Mouse (Mus musculus) liver, embryonic 14.5 days (tissue): ENCODE results near the gene Lmo3. TPM values are rescaled to one million over a fixed set of nuclear protein-coding genes. Genes with fewer than 3 reads are reported as not detected.

Experiments used
- ATAC-seq: fragments of 200-750 bp; cut with Nextera tagmentation; 2 replicates; pipeline ENCODE4 v1.8.0; 2017; ENCODE audit warnings: moderate number of reproducible peaks, mild to moderate bottlenecking, moderate library complexity; ENCODE audit not compliant: insufficient read depth
- DNase-seq, 3 experiments: peaks; one replicate each; pipeline ENCODE4 v3.0.0-alpha.2; 2012 to 2013; ENCODE audit warnings: low read depth in 3 of 3, low spot score in 3 of 3
- H3K27ac ChIP-seq: fragments of 300-500 bp; sonication (generic); 2 replicates; pipeline ENCODE4 v1.5.1; 2014; ENCODE audit warnings: moderate library complexity, mild to moderate bottlenecking, control low read depth, inconsistent platforms
- H3K27me3 ChIP-seq: fragments of 300-500 bp; sonication (generic); 2 replicates; pipeline ENCODE4 v1.6.1; 2014; ENCODE audit warnings: mild to moderate bottlenecking, low read length, moderate library complexity; ENCODE audit not compliant: control insufficient read depth, insufficient read depth
- H3K36me3 ChIP-seq: fragments of 300-500 bp; sonication (generic); replicated peaks from 2 replicates; pipeline ENCODE4 v1.6.1; 2014; ENCODE audit warnings: low read depth; ENCODE audit not compliant: control insufficient read depth, insufficient read depth
- H3K4me1 ChIP-seq, 2 experiments: fragments of 200-500 bp in 1 of 2; fragments of 300-500 bp in 1 of 2; sonication (generic) in 1 of 2; replicated peaks; 2 replicates each; pipeline ENCODE4 v1.6.1; 2012 to 2014; ENCODE audit warnings: antibody characterized with exemption in 1 of 2, inconsistent platforms in 1 of 2, low read length in 1 of 2; ENCODE audit not compliant: control insufficient read depth in 2 of 2, insufficient read depth in 2 of 2
- H3K4me2 ChIP-seq: fragments of 300-500 bp; sonication (generic); 2 replicates; pipeline ENCODE4 v1.6.1; 2014; ENCODE audit warnings: low read depth, mild to moderate bottlenecking, control low read depth, moderate library complexity
- H3K4me3 ChIP-seq, 2 experiments: fragments of 200-500 bp in 1 of 2; fragments of 300-500 bp in 1 of 2; sonication (generic) in 1 of 2; 2 replicates each; pipeline ENCODE4 v1.5.1; 2012 to 2014; ENCODE audit warnings: low read depth in 2 of 2, low read length in 2 of 2, mild to moderate bottlenecking in 2 of 2, control low read depth in 1 of 2, inconsistent platforms in 1 of 2, moderate library complexity in 1 of 2; ENCODE audit not compliant: insufficient read depth in 1 of 2
- H3K9ac ChIP-seq: fragments of 300-500 bp; sonication (generic); replicated peaks from 2 replicates; pipeline ENCODE4 v1.6.1; 2014; ENCODE audit warnings: mild to moderate bottlenecking, control low read depth, moderate library complexity
- H3K9me3 ChIP-seq: fragments of 300-500 bp; sonication (generic); 2 replicates; pipeline ENCODE4 v1.6.1; 2016; ENCODE audit warnings: low read length, mixed read lengths; ENCODE audit not compliant: control insufficient read depth
- CTCF ChIP-seq: IDR thresholded peaks from 2 replicates; pipeline ENCODE4 v1.5.1; 2016; ENCODE audit warnings: antibody characterized with exemption, low read depth, control low read depth
- EP300 ChIP-seq: IDR thresholded peaks from 2 replicates; pipeline ENCODE4 v1.6.1; 2016; ENCODE audit warnings: antibody characterized with exemption, low read depth
- WGBS: fragments of 180-500 bp; shearing (Covaris S2); extraction: QIAGEN DNeasy Blood & Tissue Kit; methylation state at CpG from one replicate; pipeline ENCODE4 v1.1.7; 2014; ENCODE audit not compliant: insufficient replicate concordance; 5-methylcytosine and 5-hydroxymethylcytosine counted together
- polyA plus RNA-seq, 2 experiments: library from polyadenylated mRNA; depleted of rRNA in 1 of 2; stranded (reverse) in 1 of 2; unstranded in 1 of 2; fragments of >200 nt; fragmentation: Nextera tagmentation in 1 of 2; extraction: Ambion mirVana in 1 of 2; gene quantifications; 2 replicates each; pipeline versions ENCODE4 v1.2.1 to v1.2.3; 2012 to 2014

Lmo3 gene
- polyA plus RNA-seq, 2 experiments = 0.02 TPM; not detected in 1

- no peak for ATAC-seq
- TF ChIP-seq EP300 (no peak), CTCF (no peak)
Measured at GRCm38 (mm10) chr6:138444515-138445048, 137.2 kb downstream of the Lmo3 start.

DNA sequence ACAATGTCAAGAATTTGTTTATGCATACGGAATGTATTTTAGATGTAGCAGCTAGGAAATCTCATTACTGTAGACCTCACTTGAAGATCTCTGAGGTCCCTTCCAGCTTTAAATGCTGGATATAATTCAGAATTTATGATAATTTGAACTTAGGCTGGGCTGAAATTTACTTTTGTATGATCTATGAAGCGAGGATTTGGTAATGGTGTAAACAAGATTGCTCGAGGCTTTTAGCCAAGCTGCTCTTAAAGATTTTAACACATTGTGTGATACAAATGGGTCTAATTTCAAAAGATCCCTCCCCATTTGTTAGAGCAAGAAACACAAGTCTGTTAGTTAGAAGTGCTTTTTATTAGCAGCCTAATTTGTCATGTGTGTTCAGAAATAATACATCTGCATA, 144.4 kb downstream of the Lmo3 start:
- Histone ChIP-seq H3K36me3 (no peaks in the 10 kb centered on the region), H3K27me3 (no peaks in the 10 kb centered on the region), H3K9ac (no peak overlapping the region), H3K9me3 (no peaks in the 10 kb centered on the region), H3K4me2 (no peak overlapping the region), H3K4me1 (no peaks in the 10 kb centered on the region), H3K27ac (no peak overlapping the region), H3K4me3 (no peak overlapping the region)
- 53% methylated on average over 3 of the region's 3 CpGs for WGBS
- TF ChIP-seq EP300 (no peak), CTCF (no peak)
- DNase-seq (no peak), ATAC-seq (no peak)

More at GRCm38 (mm10) chr6:138444515-138445048, 137.2 kb downstream of the Lmo3 start:
- Histone ChIP-seq H3K9ac (no peak overlapping the region), H3K27ac (no peak overlapping the region), H3K27me3 (no peaks in the 10 kb centered on the region), H3K4me3 (no peak overlapping the region), H3K9me3 (no peaks in the 10 kb centered on the region), H3K4me1 (no peaks in the 10 kb centered on the region), H3K4me2 (no peak overlapping the region), H3K36me3 (no peaks in the 10 kb centered on the region)
- DNase-seq = no peak
- 47% methylated on average over 3 of the region's 3 CpGs for WGBS

GRCm38 (mm10) chr6:138436813-138437212, 145.0 kb downstream of the Lmo3 start:
- no peaks in the 10 kb centered on the region for H3K9me3 ChIP-seq
- no peak for DNase-seq
- no peaks in the 10 kb centered on the region for H3K4me1 ChIP-seq
- no peaks in the 10 kb centered on the region for H3K27me3 ChIP-seq
- WGBS = 61% methylated on average over 3 of the region's 3 CpGs
- no peak for ATAC-seq
- H3K27ac ChIP-seq = no peak overlapping the region
- no peak overlapping the region for H3K9ac ChIP-seq
- TF ChIP-seq CTCF (no peak), EP300 (no peak)
- H3K4me3 ChIP-seq = no peak overlapping the region
- H3K36me3 ChIP-seq = no peaks in the 10 kb centered on the region
- no peak overlapping the region for H3K4me2 ChIP-seq

DNA sequence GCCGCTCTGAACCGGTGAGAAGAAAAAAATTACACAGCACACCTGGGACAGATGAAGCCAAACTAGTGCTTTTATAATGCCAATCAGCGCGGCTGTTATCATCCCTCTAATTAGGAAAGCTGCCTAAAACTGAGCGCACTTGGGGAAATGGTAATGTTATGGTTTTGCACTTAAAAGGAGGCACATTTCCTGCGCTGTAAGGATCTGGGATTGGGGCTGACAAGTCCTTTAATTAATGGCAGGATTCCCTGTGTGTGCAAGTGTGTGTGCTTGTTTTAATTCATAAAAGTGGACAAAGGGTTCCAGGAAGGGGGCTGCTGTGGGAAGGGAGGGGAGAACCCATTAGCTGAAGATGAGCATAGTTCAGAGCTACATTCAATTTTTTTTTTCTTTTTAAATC, 154.4 kb downstream of the Lmo3 start:
- Histone ChIP-seq H3K36me3 (no peaks in the 10 kb centered on the region), H3K4me1 (no peaks in the 10 kb centered on the region), H3K9me3 (no peaks in the 10 kb centered on the region), H3K4me2 (no peak overlapping the region), H3K4me3 (no peak overlapping the region), H3K27me3 (no peaks in the 10 kb centered on the region), H3K9ac (no peak overlapping the region), H3K27ac (no peak overlapping the region)
- 24% methylated on average over 6 of the region's 6 CpGs for WGBS
- no peak for TF ChIP-seq EP300
- TF ChIP-seq CTCF = no peak
- DNase-seq (no peak), ATAC-seq (no peak)

DNA sequence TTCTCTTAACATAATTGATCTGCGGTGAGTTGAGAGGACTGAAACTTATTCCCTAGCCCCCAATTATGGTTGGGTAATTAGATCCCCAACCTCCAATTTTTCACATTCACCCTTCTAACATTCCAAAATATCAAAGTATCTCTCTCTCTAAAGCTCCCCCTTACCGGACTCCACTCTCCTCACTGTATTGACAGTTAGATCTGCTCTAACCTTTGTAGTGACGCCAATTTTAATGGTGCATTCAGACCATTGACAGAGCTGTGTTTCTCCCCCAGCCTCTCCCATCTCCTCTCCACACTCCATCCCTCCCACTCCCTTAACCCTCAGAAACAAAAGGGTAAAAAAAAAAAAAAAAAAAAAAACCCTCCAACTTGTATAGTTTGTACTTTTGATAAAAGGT, 154.9 kb downstream of the Lmo3 start:
- DNase-seq = no peak
- WGBS = 41% methylated on average over 3 of the region's 3 CpGs
- TF ChIP-seq CTCF (no peak), EP300 (no peak)
- H3K9ac ChIP-seq = no peak overlapping the region
- no peak overlapping the region for H3K4me3 ChIP-seq
- no peak overlapping the region for H3K27ac ChIP-seq
- no peaks in the 10 kb centered on the region for H3K4me1 ChIP-seq
- ATAC-seq = no peak
- no peaks in the 10 kb centered on the region for H3K9me3 ChIP-seq
- H3K27me3 ChIP-seq = no peaks in the 10 kb centered on the region
- H3K4me2 ChIP-seq = no peak overlapping the region
- H3K36me3 ChIP-seq = no peaks in the 10 kb centered on the region
